Mouse (Mus musculus) embryonic facial prominence, embryonic 11.5 days (tissue): Measurements from ENCODE around the gene Apc2. TPM values are rescaled to one million over a fixed set of nuclear protein-coding genes. Genes with fewer than 3 reads are reported as not detected.

ENCODE experiments used
- ATAC-seq: fragments of 200-750 bp; cut with Nextera tagmentation; replicated peaks from 2 replicates; pipeline ENCODE4 v1.8.0; 2017; ENCODE audit warnings: low read depth; ENCODE audit not compliant: insufficient number of reproducible peaks, low FRiP score, low TSS enrichment
- DNase-seq: peaks from one replicate; pipeline ENCODE4 v3.0.0-alpha.2; 2015; ENCODE audit warnings: low spot score
- H3K27ac ChIP-seq: fragments of 300-500 bp; sonication (generic); replicated peaks from 2 replicates; pipeline ENCODE4 v1.5.1; 2014; ENCODE audit warnings: mild to moderate bottlenecking, low read depth, low read length, control low read depth
- H3K27me3 ChIP-seq: fragments of 300-500 bp; sonication (generic); 2 replicates; pipeline ENCODE4 v1.6.1; 2014; ENCODE audit warnings: mild to moderate bottlenecking, low read length, moderate library complexity, mixed read lengths; ENCODE audit not compliant: control insufficient read depth, insufficient read depth
- H3K36me3 ChIP-seq: fragments of 300-500 bp; sonication (generic); replicated peaks from 2 replicates; pipeline ENCODE4 v1.6.1; 2014; ENCODE audit warnings: low read depth, mild to moderate bottlenecking, low read length, moderate library complexity, mixed read lengths; ENCODE audit not compliant: control insufficient read depth, insufficient read depth
- H3K4me1 ChIP-seq: fragments of 300-500 bp; sonication (generic); 2 replicates; pipeline ENCODE4 v1.6.1; 2014; ENCODE audit warnings: low read length, mixed read lengths; ENCODE audit not compliant: control insufficient read depth, insufficient read depth
- H3K4me2 ChIP-seq: fragments of 300-500 bp; sonication (generic); 2 replicates; pipeline ENCODE4 v1.6.1; 2014; ENCODE audit warnings: low read depth, mild to moderate bottlenecking, control low read depth, low read length, moderate library complexity
- H3K4me3 ChIP-seq: fragments of 300-500 bp; sonication (generic); 2 replicates; pipeline ENCODE4 v1.5.1; 2014; ENCODE audit warnings: low read depth, low read length, control low read depth
- H3K9ac ChIP-seq: fragments of 300-500 bp; sonication (generic); replicated peaks from 2 replicates; pipeline ENCODE4 v1.6.1; 2014; ENCODE audit warnings: mild to moderate bottlenecking, control low read depth, low read length
- H3K9me3 ChIP-seq: fragments of 300-500 bp; sonication (generic); replicated peaks from 2 replicates; pipeline ENCODE4 v1.6.1; 2016; ENCODE audit warnings: mild to moderate bottlenecking, low read length, inconsistent platforms, mixed read lengths; ENCODE audit not compliant: control insufficient read depth
- WGBS: fragments of 180-500 bp; shearing (Covaris S2); extraction: QIAGEN DNeasy Blood & Tissue Kit; methylation state at CpG from one replicate; pipeline ENCODE4 v1.1.7; 2014; 5-methylcytosine and 5-hydroxymethylcytosine counted together
- polyA plus RNA-seq: library from polyadenylated mRNA; unstranded; fragments of >200 nt; fragmentation: Nextera tagmentation; extraction: Ambion mirVana; gene quantifications from 2 replicates; pipeline ENCODE4 v1.2.1, GENCODE M21; 2014

Gene Apc2
- polyA plus RNA-seq, 1 experiment from 2014 or later, result 11.0 TPM

DNA sequence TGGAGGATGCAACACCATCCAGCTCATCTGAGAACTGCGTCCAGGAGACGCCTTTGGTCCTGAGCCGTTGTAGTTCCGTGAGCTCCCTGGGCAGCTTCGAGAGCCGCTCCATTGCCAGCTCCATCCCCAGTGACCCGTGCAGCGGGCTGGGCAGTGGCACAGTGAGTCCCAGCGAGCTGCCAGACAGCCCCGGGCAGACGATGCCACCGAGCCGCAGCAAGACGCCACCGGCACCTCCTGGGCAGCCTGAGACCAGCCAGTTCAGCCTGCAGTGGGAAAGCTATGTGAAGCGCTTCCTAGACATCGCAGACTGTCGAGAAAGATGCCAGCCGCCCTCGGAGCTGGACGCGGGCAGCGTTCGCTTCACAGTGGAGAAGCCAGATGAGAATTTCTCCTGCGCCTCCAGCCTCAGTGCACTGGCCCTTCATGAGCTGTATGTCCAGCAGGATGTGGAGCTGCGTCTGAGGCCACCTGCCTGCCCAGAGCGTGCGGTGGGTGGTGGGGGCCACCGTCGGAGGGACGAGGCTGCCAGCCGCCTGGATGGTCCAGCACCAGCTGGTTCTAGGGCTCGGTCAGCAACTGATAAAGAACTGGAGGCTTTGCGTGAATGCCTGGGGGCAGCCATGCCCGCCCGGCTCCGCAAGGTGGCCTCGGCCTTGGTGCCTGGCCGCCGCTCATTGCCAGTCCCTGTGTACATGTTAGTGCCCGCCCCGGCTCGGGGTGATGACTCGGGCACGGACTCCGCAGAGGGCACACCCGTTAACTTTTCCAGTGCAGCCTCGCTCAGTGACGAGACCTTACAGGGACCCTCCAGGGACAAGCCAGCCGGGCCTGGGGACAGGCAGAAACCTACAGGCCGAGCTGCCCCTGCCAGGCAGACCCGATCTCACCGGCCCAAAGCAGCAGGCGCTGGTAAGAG lies 17.1 kb downstream of the Apc2 start:
- H3K9ac ChIP-seq, result no peak overlapping the region
- no peak overlapping the region for H3K4me2 ChIP-seq
- no peaks in the 10 kb centered on the region; the same call in 1 of the 2 replicates for H3K4me1 ChIP-seq
- 60% methylated on average over 54 of the region's 54 CpGs for WGBS
- no peaks in the 10 kb centered on the region; the same call in 1 of the 2 replicates for H3K36me3 ChIP-seq
- H3K4me3 ChIP-seq, result no peak overlapping the region
- H3K9me3 ChIP-seq, result no peaks in the 10 kb centered on the region
- no peak for ATAC-seq
- DNase-seq, result no peak
- no peak overlapping the region for H3K27ac ChIP-seq
- H3K27me3 ChIP-seq, result peaks cover 56% of the 10 kb centered on the region

DNA sequence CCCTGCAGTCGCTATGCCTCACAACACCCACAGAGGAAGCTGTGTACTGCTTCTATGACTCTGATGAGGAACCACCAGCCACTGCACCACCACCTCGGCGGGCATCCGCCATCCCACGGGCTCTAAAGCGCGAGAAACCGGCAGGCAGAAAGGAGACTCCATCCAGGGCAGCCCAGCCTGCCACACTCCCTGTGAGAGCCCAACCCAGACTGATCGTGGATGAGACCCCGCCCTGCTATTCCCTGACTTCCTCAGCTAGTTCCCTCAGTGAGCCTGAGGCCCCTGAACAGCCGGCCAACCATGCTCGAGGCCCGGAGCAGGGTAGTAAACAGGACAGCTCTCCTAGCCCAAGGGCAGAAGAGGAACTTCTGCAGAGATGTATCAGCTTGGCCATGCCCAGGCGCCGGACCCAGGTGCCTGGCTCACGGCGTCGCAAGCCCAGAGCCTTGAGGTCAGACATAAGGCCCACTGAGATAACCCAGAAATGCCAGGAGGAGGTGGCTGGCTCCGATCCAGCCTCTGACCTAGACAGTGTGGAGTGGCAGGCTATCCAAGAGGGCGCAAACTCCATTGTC lies 17.9 kb downstream of the Apc2 start:
- Histone ChIP-seq H3K27ac (no peak overlapping the region), H3K9me3 (no peaks in the 10 kb centered on the region), H3K4me1 (no peaks in the 10 kb centered on the region; the same call in 1 of the 2 replicates), H3K36me3 (no peaks in the 10 kb centered on the region; the same call in 1 of the 2 replicates), H3K4me2 (no peak overlapping the region), H3K9ac (no peak overlapping the region), H3K4me3 (no peak overlapping the region), H3K27me3 (peaks cover 56% of the 10 kb centered on the region)
- DNase-seq, result no peak
- no peak for ATAC-seq
- WGBS, result 55% methylated on average over 20 of the region's 20 CpGs

DNA sequence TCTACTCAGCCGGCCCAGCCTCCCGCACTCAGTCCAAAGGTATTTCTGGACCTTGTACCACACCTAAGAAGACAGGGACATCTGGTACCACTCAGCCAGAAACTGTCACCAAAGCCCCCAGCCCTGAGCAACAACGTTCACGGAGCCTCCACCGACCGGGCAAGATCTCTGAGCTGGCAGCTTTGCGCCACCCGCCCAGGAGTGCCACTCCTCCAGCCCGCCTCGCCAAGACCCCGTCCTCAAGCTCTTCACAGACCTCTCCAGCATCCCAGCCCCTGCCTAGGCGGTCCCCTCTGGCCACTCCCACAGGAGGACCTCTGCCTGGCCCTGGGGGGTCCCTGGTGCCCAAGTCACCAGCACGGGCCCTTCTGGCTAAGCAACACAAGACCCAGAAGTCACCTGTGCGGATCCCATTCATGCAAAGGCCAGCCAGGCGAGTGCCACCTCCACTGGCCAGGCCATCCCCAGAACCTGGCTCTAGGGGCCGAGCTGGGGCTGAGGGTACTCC lies 18.8 kb downstream of the Apc2 start:
- Histone ChIP-seq H3K27ac (no peak overlapping the region), H3K36me3 (no peaks in the 10 kb centered on the region; the same call in 1 of the 2 replicates), H3K9ac (0 out of 2 replicates have a peak overlapping the region, but pooled peaks have one; percentile 18), H3K4me2 (no peak overlapping the region), H3K9me3 (no peaks in the 10 kb centered on the region), H3K27me3 (peaks cover 56% of the 10 kb centered on the region), H3K4me3 (no peak overlapping the region), H3K4me1 (no peaks in the 10 kb centered on the region; the same call in 1 of the 2 replicates)
- ATAC-seq (no peak), DNase-seq (no peak)
- WGBS, result 51% methylated on average over 16 of the region's 16 CpGs

DNA sequence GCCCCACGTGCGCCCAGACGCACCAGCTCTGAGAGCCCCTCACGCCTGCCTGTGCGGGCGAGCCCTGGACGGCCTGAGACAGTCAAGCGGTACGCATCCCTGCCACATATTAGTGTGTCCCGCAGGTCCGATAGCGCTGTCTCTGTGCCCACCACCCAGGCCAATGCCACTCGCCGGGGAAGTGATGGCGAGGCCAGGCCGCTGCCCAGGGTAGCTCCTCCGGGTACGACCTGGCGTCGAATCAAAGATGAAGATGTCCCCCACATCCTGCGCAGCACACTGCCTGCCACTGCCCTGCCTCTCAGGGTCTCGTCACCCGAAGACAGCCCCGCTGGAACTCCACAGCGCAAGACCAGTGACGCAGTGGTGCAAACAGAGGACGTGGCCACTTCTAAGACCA lies 19.5 kb downstream of the Apc2 start:
- Histone ChIP-seq H3K4me1 (no peaks in the 10 kb centered on the region; the same call in 1 of the 2 replicates), H3K36me3 (no peaks in the 10 kb centered on the region; the same call in 1 of the 2 replicates), H3K27ac (no peak overlapping the region), H3K9me3 (no peaks in the 10 kb centered on the region), H3K27me3 (peaks cover 56% of the 10 kb centered on the region), H3K4me2 (no peak overlapping the region), H3K9ac (no peak overlapping the region), H3K4me3 (no peak overlapping the region)
- no peak for ATAC-seq
- DNase-seq, result no peak
- 43% methylated on average over 27 of the region's 27 CpGs for whole genome bisulfite sequencing

DNA sequence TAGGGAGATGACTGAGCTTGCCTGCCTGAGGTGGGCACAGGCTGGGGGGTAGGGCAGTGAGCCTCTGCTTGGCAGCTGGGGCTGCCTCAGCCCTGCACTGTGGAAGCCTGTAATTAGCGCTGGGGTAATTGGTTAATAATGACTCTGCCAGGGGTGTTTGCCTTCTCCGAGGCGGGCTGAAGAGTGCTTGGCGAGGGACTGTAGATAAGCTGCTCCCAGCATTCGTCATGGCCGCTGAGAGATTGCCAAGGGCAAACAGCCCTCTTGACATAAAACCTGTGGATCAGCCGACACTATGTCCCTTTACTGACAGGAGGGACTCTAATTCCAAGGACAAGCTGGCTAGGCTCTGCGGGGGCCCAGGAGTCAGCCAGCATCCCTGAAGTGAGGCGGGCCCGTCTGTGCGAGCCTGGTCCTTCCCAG lies 20.6 kb downstream of the Apc2 start:
- Histone ChIP-seq H3K36me3 (no peaks in the 10 kb centered on the region), H3K4me1 (no peaks in the 10 kb centered on the region; the same call in 1 of the 2 replicates), H3K4me2 (no peak overlapping the region), H3K27me3 (peaks cover 51% of the 10 kb centered on the region), H3K27ac (no peak overlapping the region), H3K9me3 (no peaks in the 10 kb centered on the region), H3K4me3 (no peak overlapping the region), H3K9ac (no peak overlapping the region)
- no peak for DNase-seq
- no peak for ATAC-seq
- WGBS, result 32% methylated on average over 11 of the region's 11 CpGs

DNA sequence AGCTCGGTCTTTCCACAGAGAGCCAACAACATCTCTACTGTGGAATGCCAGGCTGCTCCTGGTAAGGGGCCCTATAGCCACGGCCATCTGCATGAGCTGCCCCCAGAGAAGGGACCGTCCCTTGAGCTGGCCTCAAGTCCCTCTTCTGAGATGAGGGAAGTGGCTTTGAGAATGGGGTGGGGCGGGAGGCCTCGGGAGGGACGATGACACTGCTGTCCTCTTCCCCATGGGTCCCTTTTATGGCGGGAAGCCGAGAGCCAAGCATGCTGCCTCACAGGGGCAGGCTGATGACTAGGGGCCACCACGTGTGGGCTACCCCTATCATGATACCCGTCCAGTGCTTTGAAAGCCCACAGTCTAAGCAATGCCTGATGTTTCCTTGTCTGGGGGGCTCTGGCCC lies 21.2 kb downstream of the Apc2 start:
- ATAC-seq, result no peak
- H3K9ac ChIP-seq, result 0 out of 2 replicates have a peak overlapping the region, but pooled peaks have one; percentile 2
- WGBS, result 63% methylated on average over 10 of the region's 10 CpGs
- no peak overlapping the region for H3K27ac ChIP-seq
- no peak overlapping the region for H3K4me2 ChIP-seq
- H3K4me3 ChIP-seq, result no peak overlapping the region
- no peaks in the 10 kb centered on the region; the same call in 1 of the 2 replicates for H3K4me1 ChIP-seq
- H3K36me3 ChIP-seq, result no peaks in the 10 kb centered on the region
- H3K27me3 ChIP-seq, result peaks cover 45% of the 10 kb centered on the region
- no peak for DNase-seq
- H3K9me3 ChIP-seq, result no peaks in the 10 kb centered on the region

DNA sequence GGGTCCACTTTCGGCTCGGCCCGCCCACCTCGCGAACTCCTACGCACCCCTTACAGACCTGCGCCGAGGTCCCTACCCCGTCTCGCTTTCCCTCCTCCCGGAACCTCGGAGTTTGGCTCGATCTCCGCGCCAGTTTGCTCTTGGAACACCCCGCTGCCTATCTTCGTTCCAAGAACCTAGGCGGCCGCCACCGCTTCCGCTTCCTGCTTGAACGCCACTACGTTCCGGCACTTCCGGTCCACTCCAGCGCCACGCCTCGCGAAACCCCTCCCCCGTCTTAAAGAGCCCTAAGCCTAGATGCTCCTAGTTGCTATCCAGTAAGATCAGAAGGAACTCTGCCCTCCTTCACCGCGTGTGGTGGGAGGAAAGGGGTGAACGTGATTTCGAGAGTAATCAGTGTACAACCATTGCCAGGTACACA lies 24.6 kb downstream of the Apc2 start, which contains the start of gene 2310011J03Rik:
Gene 2310011J03Rik, minus strand, starts transcription at position 198 of the 421 bp plus-strand sequence.
- Histone ChIP-seq H3K9me3 (no peaks in the 10 kb centered on the region), H3K27me3 (peaks cover 14% of the 10 kb centered on the region), H3K4me2 (peak within 1 kb of the TSS; percentile 77), H3K36me3 (no peaks in the 10 kb centered on the region), H3K27ac (no peak within 1 kb of the TSS), H3K4me3 (peak within 1 kb of the TSS; percentile 89), H3K9ac (peak within 1 kb of the TSS; percentile 74), H3K4me1 (0 out of 2 replicates have a peak, but pooled peaks cover 6% of the 10 kb centered on the region)
- ATAC-seq (peak; percentile 25; the same call in 1 of the 2 replicates), DNase-seq (peak; percentile 96)
- under 1% methylated on average over 34 of the region's 34 CpGs for WGBS
